Mouse (Mus musculus): ENCODE data around the gene Tbc1d9. TPM values are rescaled to one million over a fixed set of nuclear protein-coding genes. Genes with fewer than 3 reads are reported as not detected.

The Tbc1d9 gene
- 33.6 TPM for polyA plus RNA-seq (2014; fragmentation: Illumina TruSeq; extraction: RNeasy Lipid Tissue Mini Kit (QIAGEN cat#74804); ENCODE audit: low read depth, low replicate concordance)

GRCm38 (mm10) chr8:83165235-83165930 lies at the start of gene Tbc1d9:
Gene Tbc1d9 (plus strand): TSS chr8:83165352.

GRCm38 (mm10) chr8:83165931-83166867 lies 1.0 kb downstream of the Tbc1d9 start, which contains the start of gene Gm10645:
Gene Gm10645 (minus strand): TSS chr8:83166170.

GRCm38 (mm10) chr8:83290176-83290575 lies 125.0 kb downstream of the Tbc1d9 start, which contains the start of gene Ucp1:
Gene Ucp1 (plus strand): TSS chr8:83290352.

Other genes starting within 250 kb of the Tbc1d9 start
- 1.8 TPM for gene Gm10645, start 818 bp downstream of the Tbc1d9 start, polyA plus RNA-seq (2014; fragmentation: Illumina TruSeq; extraction: RNeasy Lipid Tissue Mini Kit (QIAGEN cat#74804); ENCODE audit: low read depth, low replicate concordance)
- gene Ucp1, start 125.0 kb downstream of the Tbc1d9 start, polyA plus RNA-seq (2014; fragmentation: Illumina TruSeq; extraction: RNeasy Lipid Tissue Mini Kit (QIAGEN cat#74804); ENCODE audit: low read depth, low replicate concordance): 0.25 TPM
- gene Elmod2, start 167.1 kb downstream of the Tbc1d9 start, polyA plus RNA-seq (2014; fragmentation: Illumina TruSeq; extraction: RNeasy Lipid Tissue Mini Kit (QIAGEN cat#74804); ENCODE audit: low read depth, low replicate concordance): 14.5 TPM
- 1.8 TPM for gene Mgat4d, start 183.1 kb downstream of the Tbc1d9 start, polyA plus RNA-seq (2014; fragmentation: Illumina TruSeq; extraction: RNeasy Lipid Tissue Mini Kit (QIAGEN cat#74804); ENCODE audit: low read depth, low replicate concordance)
- 10.1 TPM for gene Clgn, start 224.5 kb downstream of the Tbc1d9 start, polyA plus RNA-seq (2014; fragmentation: Illumina TruSeq; extraction: RNeasy Lipid Tissue Mini Kit (QIAGEN cat#74804); ENCODE audit: low read depth, low replicate concordance)

Data from adipose tissue, adult 10 weeks (tissue).